Mouse (Mus musculus) neural tube, postnatal 0 days (tissue): ENCODE data around the gene Wdr34. TPM values are rescaled to one million over a fixed set of nuclear protein-coding genes. Genes with fewer than 3 reads are reported as not detected.

Source experiments
- microRNA-seq: library from miRNA; unstranded; fragments of <30 nt; microRNA quantifications from one replicate; pipeline ENCODE4, GENCODE M21; 2016
- polyA plus RNA-seq: library from polyadenylated mRNA; unstranded; fragments of >200 nt; fragmentation: Nextera tagmentation; extraction: Ambion mirVana; gene quantifications from 2 replicates; pipeline ENCODE4 v1.2.1, GENCODE M21; 2015

The Wdr34 gene
- polyA plus RNA-seq, result 57.4 and 65.7 TPM in 2 replicates

GRCm38 (mm10) chr2:30048699-30049388, at the start of gene Wdr34:
TSS of gene Wdr34 (minus strand) at chr2:30048881.

GRCm38 (mm10) chr2:30093471-30094207, 45.0 kb upstream of the Wdr34 start, which contains the start of gene Zdhhc12:
TSS of gene Zdhhc12 (minus strand) at chr2:30093648.

GRCm38 (mm10) chr2:30077502-30078348, 29.0 kb upstream of the Wdr34 start, which contains the start of gene Pkn3:
TSS of gene Pkn3 (plus strand) at chr2:30077684.

GRCm38 (mm10) chr2:30057223-30057904, 8.7 kb upstream of the Wdr34 start, which contains the start of gene Set:
TSS of gene Set (plus strand) at chr2:30057378.

Small RNAs within 50 kb of the gene (microRNA-seq; reads per million reads assigned to microRNA genes)
- gene Mir6997, result 2.0 reads per million

Other genes with a start within 250 kb of the Wdr34 start
- 56.0 and 57.6 TPM in 2 replicates for gene Slc27a4, start 246.2 kb downstream of the Wdr34 start, polyA plus RNA-seq
- gene Urm1, start 228.8 kb downstream of the Wdr34 start, polyA plus RNA-seq, result 28.1 and 31.0 TPM in 2 replicates
- gene Cercam, start 179.7 kb downstream of the Wdr34 start, polyA plus RNA-seq, result 20.6 and 20.7 TPM in 2 replicates
- 59.9 and 65.7 TPM in 2 replicates for gene Odf2, start 159.7 kb downstream of the Wdr34 start, polyA plus RNA-seq
- 39.7 and 44.2 TPM in 2 replicates for gene Gle1, start 113.5 kb downstream of the Wdr34 start, polyA plus RNA-seq
- 183 and 244 TPM in 2 replicates for gene Sptan1, start 83.3 kb downstream of the Wdr34 start, polyA plus RNA-seq
- 280 and 287 TPM in 2 replicates for gene Set, start 8.5 kb upstream of the Wdr34 start, polyA plus RNA-seq
- gene Pkn3, start 28.8 kb upstream of the Wdr34 start, polyA plus RNA-seq, result 0.87 and 1.0 TPM in 2 replicates
- 35.6 and 39.5 TPM in 2 replicates for gene Zdhhc12, start 44.8 kb upstream of the Wdr34 start, polyA plus RNA-seq
- 16.3 and 17.7 TPM in 2 replicates for gene Zer1, start 75.7 kb upstream of the Wdr34 start, polyA plus RNA-seq
- 9.2 and 10.8 TPM in 2 replicates for gene Tbc1d13, start 84.9 kb upstream of the Wdr34 start, polyA plus RNA-seq
- 52.6 and 59.4 TPM in 2 replicates for gene Endog, start 122.6 kb upstream of the Wdr34 start, polyA plus RNA-seq
- 52.8 and 64.2 TPM in 2 replicates for gene Spout1, start 129.6 kb upstream of the Wdr34 start, polyA plus RNA-seq
- 17.1 and 18.6 TPM in 2 replicates for gene Kyat1, start 157.0 kb upstream of the Wdr34 start, polyA plus RNA-seq
- gene Lrrc8a, start 188.8 kb upstream of the Wdr34 start, polyA plus RNA-seq, result 60.2 and 61.1 TPM in 2 replicates
- gene Gm28035, start 191.7 kb upstream of the Wdr34 start, polyA plus RNA-seq, result 0.09 and 0.15 TPM in 2 replicates
- gene Phyhd1, start 217.3 kb upstream of the Wdr34 start, polyA plus RNA-seq, result 7.3 and 8.3 TPM in 2 replicates
- not detected in 2 replicates for gene Gm28038, start 232.2 kb upstream of the Wdr34 start, polyA plus RNA-seq
- 42.0 and 45.1 TPM in 2 replicates for gene Dolk, start 237.5 kb upstream of the Wdr34 start, polyA plus RNA-seq
- 10.0 and 11.1 TPM in 2 replicates for gene Nup188, start 237.5 kb upstream of the Wdr34 start, polyA plus RNA-seq